Mouse (Mus musculus) ovary, postnatal 14 days (tissue): Measurements from ENCODE around the gene Zfp473.
"Not testable (repeated sequence)": the region's sequence is repeated elsewhere in the genome, so short reads cannot be mapped to it uniquely, and the experiment has no call there.

Experiments
- DNase-seq: peaks from one replicate; pipeline ENCODE4 v3.0.0; 2022; ENCODE audit warnings: low spot score

Zfp473 gene

GRCm38 (mm10) chr7:44709881-44710280 is 41.0 kb downstream of the Zfp473 start:
- DNase-seq, result no peak

GRCm38 (mm10) chr7:44708574-44708973 is 42.3 kb downstream of the Zfp473 start, which contains the start of gene Izumo2:
Gene Izumo2, plus strand, starts transcription at chr7:44708742.
- no peak for DNase-seq

GRCm38 (mm10) chr7:44708093-44708492 is 42.8 kb downstream of the Zfp473 start:
- DNase-seq, result not testable (repeated sequence)

GRCm38 (mm10) chr7:44707169-44707675 is 43.6 kb downstream of the Zfp473 start:
- DNase-seq, result no peak

- DNase-seq, result no peak
Observed at GRCm38 (mm10) chr7:44706322-44706721, 44.5 kb downstream of the Zfp473 start.

- no peak for DNase-seq
Observed at GRCm38 (mm10) chr7:44705086-44705485, 45.8 kb downstream of the Zfp473 start.

GRCm38 (mm10) chr7:44704363-44704762 is 46.5 kb downstream of the Zfp473 start:
- DNase-seq, result peak; percentile 25

- no peak for DNase-seq
Observed at GRCm38 (mm10) chr7:44702985-44703384, 47.9 kb downstream of the Zfp473 start.

GRCm38 (mm10) chr7:44701921-44702320 is 48.9 kb downstream of the Zfp473 start:
- DNase-seq, result no peak

GRCm38 (mm10) chr7:44697980-44698379 is 52.9 kb downstream of the Zfp473 start:
- no peak for DNase-seq

- DNase-seq, result peak; percentile 64
Observed at GRCm38 (mm10) chr7:44697191-44697710, 53.6 kb downstream of the Zfp473 start.

GRCm38 (mm10) chr7:44695223-44695622 is 55.6 kb downstream of the Zfp473 start:
- no peak for DNase-seq

GRCm38 (mm10) chr7:44693427-44694175 is 57.2 kb downstream of the Zfp473 start:
- no peak for DNase-seq

- DNase-seq, result no peak
Observed at GRCm38 (mm10) chr7:44689331-44689730, 61.5 kb downstream of the Zfp473 start.

- no peak for DNase-seq
Observed at GRCm38 (mm10) chr7:44688890-44689289, 62.0 kb downstream of the Zfp473 start.

- DNase-seq, result peak; percentile 33
Observed at GRCm38 (mm10) chr7:44685531-44686402, 65.1 kb downstream of the Zfp473 start.

GRCm38 (mm10) chr7:44683656-44684055 is 67.2 kb downstream of the Zfp473 start:
- no peak for DNase-seq
